Mouse (Mus musculus) adrenal gland, postnatal 4 days (tissue): Measurements from ENCODE around the gene Trim72. TPM values are rescaled to one million over a fixed set of nuclear protein-coding genes. Genes with fewer than 3 reads are reported as not detected.
A peak's percentile ranks its signal among the peaks of the same experiment; 100 is the strongest.

Experiments used
- DNase-seq, 2 experiments: peaks; one replicate each; pipeline ENCODE4 v3.0.0; 2021 to 2022; ENCODE audit warnings: low spot score in 2 of 2, mixed read lengths in 2 of 2
- long read RNA-seq, 2 experiments: library from polyadenylated mRNA; stranded (forward); transcript quantifications; one replicate each; pipeline ENCODE4 v2.0.0; 2021
- total RNA-seq, 2 experiments: library from RNA; stranded (reverse); gene quantifications; 2 replicates each; pipeline ENCODE4 v1.2.3; 2021

Gene Trim72
- 1 to 10 TPM; 3.4 to 8.6 TPM for total RNA-seq
- long read RNA-seq, experiment 1, partial matches to known transcripts = 0 of 2 reads
- long read RNA-seq, experiment 1, other reads (novel, unspliced or antisense) = 1 of 2 reads
- long read RNA-seq, experiment 2 = 0 reads

GRCm38 (mm10) chr7:128003688-128004087 is at the start of gene Trim72:
TSS of gene Trim72 (plus strand) at chr7:128003949.
- no peak for DNase-seq

DNA sequence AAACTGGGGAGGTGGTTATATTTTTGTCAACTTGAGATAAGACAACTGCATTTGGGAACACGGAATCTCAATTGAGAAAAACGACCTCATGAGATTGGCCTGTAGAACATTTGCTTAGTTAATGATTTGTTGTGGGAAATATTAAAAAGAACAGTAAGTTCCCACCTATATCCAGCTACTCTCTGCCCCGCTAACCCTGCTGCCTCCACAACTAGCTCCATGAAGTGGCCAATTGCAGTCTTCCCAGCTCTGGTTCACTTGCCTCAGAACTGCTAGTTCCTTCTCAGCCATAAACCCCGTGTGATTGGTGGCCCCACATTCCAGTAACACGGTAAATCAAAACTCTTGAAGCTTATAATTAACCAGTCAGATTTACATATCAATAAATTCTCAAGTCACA is 44.4 kb upstream of the Trim72 start:
- no peak for DNase-seq

DNA sequence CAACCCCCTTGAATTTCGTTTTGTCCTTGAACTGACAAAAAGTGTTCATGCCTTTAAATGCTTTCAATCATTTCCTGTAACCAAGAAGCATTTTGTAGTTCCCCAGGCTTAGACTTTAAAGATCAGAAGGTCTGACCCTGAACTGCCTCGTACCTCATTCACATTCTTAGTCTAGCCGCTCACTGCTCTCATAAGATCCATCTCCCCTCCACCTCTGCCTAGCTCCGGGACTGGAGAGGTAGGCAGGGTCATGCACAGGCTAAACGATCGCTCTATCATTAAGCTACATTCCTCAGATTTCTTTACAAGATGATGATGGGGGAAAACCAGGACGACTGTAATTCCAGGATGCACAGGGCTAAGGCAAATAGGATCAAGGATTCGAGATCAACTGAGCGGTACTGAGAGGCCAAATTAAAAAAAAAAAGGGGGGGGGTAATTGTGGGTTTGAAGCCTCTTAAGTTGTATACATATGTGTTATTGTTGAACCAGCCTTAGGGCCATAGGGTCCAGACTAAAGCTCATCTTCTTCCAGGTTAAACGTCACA is 37.3 kb upstream of the Trim72 start:
- no peak for DNase-seq

- peak; percentile 94 to 97 for DNase-seq
Measured at GRCm38 (mm10) chr7:127967004-127967921, 36.5 kb upstream of the Trim72 start, which contains the start of gene Fus. TSS of gene Fus (plus strand) at chr7:127967457.

GRCm38 (mm10) chr7:127967922-127968828 is 35.6 kb upstream of the Trim72 start:
- peak; percentile 33 to 58 for DNase-seq

GRCm38 (mm10) chr7:127974413-127974930 is 29.3 kb upstream of the Trim72 start:
- no peak for DNase-seq

DNA sequence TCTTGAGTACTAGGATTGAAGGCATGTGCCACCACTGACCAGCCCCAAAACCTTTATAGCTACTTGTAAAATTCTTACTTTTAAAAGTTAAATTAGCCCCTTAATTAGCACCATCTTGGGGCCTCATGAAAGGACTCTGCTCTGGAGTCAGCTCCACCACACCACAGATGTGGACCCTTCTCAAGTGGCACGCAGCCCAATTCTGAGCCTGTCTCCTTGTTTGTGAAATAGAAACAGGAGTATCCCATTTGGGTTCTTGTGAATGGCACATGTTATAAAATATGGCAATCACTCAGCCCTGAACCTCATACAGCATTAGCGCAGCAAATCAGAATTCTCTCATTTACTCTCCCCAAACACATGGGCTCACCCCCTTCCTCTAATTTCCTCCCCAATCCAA is 24.9 kb upstream of the Trim72 start:
- DNase-seq = no peak

- no peak for DNase-seq
Measured at GRCm38 (mm10) chr7:127980606-127981005, 23.1 kb upstream of the Trim72 start.

- no peak for DNase-seq
Measured at GRCm38 (mm10) chr7:127988904-127989303, 14.8 kb upstream of the Trim72 start.

DNA sequence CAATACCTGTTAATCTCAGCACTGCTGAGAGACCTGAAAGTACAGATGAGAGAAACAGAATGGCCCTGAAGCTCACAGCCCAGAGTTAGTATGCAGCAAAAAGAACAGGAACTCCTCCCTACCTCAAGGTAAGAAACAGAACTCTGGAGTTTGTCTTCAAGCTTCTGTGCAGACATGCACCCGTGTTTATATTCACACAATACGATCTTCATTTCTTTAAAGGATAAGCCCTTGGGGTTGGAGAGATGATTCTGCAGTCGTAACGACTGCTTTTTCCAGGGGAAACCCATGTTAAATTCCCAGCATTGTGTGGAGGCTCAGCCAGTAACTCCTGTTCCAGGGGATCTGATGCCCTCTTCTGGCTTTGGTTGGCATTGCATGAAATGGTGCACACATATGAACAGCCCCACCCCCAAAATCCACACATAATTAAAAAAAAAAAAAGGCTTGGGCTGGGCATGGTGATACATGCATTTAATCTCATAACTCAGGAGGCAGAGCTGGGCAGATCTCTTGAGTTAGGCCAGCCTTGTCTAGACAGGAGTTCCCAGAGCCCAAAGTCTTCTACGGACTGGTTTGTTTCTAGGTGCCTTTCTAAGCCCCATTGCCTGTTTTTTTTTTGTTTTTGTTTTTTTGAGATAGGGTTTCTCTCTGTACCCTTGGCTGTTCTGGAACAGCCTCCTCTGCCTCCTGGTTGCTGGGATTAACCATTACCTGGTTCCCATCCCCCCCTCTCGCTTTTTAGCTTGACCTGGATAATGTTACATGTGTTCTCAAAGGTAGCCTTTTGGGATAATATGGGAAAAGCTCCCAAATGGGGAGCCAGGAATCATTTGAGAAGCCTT is 11.9 kb upstream of the Trim72 start:
- DNase-seq = peak in 1 of 2 experiments; percentile 39

DNA sequence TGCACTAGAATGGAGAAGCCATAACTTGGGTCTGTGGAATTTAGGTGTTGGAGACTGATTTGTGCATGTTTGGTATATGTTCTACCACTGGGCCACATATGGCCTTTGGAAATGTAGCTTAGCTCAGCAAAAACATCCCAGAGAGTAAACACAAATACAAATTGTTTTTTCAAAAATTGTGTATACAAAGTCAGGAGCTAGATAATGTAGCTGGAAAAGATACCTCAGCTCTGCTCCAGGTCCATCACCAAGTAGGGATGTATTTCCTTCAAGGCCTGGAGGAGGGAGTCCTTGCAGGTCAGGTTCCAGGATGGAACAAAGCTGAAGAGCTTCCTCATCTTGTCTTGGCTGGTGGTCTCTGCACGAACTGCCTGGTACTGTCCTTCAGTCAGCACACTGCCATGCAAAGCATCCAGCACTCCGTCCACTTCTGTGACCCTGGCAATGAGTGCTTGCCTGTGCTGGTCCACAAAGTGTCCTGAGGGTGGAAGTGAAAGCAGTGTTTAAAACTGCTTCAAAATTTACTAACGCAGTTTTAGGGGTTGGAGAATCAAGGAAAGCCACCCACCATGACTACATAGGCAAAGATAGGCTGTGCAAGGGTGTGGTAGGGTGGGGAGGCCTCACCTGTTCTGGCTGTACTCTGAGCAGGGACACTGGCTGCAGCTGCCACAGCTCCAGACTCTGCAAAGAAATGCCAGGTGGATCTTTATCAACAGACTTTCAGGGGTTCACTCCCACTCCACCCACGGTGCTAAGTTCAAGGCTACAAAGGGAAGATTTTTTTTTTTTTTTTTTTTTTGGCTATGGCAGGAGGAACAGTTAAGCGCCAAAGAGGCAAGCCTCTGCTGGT is 11.0 kb upstream of the Trim72 start:
- DNase-seq = no peak

DNA sequence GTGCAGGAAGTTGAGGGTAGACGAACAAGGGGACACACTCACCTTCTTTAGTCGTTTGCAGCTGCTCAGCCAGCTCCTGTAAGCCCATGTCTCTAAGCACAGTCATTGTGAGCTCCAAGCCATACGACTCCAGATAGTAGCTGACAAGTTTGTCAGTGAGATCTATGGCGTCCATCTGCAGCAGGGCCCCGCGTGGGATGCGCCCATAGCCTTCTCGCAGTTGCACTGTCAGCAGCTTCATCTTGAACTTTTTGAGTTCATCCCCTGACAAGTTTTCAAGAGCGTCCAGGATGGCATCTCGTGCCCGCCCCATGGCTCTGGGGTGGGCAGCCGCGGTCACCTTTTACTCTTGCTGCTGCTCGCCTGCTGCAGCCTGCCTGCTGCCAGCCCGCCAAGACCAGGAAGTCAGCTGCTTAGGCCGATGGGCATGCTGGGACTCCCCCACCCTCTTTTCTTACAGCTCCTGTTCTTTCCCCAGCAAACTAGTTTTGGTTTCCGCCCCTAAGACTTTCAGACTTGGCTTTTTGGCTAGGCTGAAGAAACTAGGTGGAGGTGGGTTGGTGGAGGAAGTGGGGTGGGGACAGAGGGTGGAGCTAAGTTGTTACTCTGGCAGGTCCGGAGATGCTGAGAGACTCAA is 10.3 kb upstream of the Trim72 start, which contains the start of gene Pycard:
TSS of gene Pycard (minus strand) at position 527 of the 637 bp plus-strand sequence.
- DNase-seq = peak; percentile 21 to 22

DNA sequence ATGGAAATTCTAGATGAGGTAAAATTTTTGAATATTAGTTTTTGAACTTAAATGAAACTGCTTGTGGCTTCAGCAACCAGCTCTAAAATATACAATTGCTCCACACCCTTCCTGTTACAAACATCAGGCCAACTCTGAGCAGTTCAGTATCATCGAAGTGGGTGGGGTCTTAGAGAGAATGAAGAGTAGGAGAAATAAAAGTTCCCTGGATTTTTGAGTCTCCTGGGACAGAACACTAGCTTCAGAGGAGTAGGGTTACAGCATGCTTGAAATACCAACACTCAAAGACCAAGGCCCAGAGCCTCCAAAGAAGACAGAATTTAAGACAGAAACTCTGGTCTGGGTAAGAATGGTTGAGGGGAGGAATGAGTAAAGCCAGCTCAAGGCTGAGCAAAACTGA is 4.3 kb upstream of the Trim72 start:
- no peak for DNase-seq

GRCm38 (mm10) chr7:128000068-128000950 is 3.4 kb upstream of the Trim72 start:
- no peak for DNase-seq

- DNase-seq = no peak
Measured at GRCm38 (mm10) chr7:128003098-128003497, 651 bp upstream of the Trim72 start.

- no peak for DNase-seq
Measured at GRCm38 (mm10) chr7:128004150-128004486, 369 bp downstream of the Trim72 start.

DNA sequence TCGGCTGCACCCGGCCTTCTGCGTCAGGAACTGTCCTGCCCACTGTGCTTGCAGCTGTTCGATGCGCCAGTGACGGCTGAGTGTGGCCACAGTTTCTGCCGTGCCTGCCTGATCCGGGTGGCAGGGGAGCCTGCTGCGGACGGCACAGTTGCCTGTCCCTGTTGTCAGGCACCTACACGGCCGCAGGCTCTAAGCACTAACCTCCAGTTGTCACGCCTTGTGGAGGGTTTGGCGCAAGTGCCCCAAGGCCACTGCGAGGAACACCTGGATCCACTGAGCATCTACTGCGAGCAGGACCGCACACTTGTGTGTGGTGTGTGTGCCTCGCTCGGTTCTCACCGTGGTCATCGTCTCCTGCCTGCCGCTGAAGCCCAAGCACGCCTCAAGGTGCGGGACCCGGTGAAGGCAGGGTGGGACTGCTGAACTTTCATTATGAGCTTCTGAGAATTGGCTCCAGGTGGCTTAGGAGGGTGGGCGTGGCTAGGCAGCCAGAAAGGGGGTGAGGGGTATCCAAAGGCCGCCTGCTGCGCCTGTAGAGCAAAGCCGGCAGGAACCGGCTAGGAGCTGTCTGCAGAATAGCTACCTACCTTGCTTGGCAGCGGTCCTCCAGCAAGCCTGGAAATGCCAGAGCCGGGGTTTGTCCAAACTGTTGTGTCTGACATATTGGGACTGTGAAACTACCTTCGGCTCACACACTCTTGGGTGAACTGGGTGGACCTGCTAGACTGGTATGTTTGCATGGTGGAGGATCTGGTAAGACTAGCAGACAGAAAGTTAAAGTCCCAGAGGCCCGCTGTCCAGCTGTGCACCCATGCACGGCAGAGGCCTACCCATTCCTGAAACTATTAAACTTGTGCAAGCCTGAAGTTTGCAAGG is 976 bp downstream of the Trim72 start:
- no peak for DNase-seq
